Mouse (Mus musculus) E14TG2a.4 (cell line): Measurements from ENCODE around the gene Timm10.

Experiments used
- CTCF ChIP-seq: conservative IDR thresholded peaks from 2 replicates; pipeline ENCODE4 v1.5.1; 2014; ENCODE audit warnings: low read length
- NANOG ChIP-seq: IDR thresholded peaks from 2 replicates; pipeline ENCODE4 v1.6.1; 2014; ENCODE audit warnings: borderline replicate concordance, low read length, mixed read lengths

GRCm38 (mm10) chr2:84783840-84784566 is 42.8 kb upstream of the Timm10 start:
- TF ChIP-seq CTCF = no peak
- no peak for TF ChIP-seq NANOG
